Mouse (Mus musculus) kidney, postnatal 10 days (tissue): ENCODE measurements at regions not wholly inside any gene's neighbourhood (a gene's known extent, or its start where the extent isn't known, plus 50 kb on each side); places are given as distances from the start of the nearest gene placed in this dataset.
"Not testable (repeated sequence)": the region's sequence is repeated elsewhere in the genome, so short reads cannot be mapped to it uniquely, and the experiment has no call there.

Experiments
- DNase-seq: peaks from one replicate; pipeline ENCODE4 v3.0.0; 2021; ENCODE audit warnings: mixed read lengths

DNA sequence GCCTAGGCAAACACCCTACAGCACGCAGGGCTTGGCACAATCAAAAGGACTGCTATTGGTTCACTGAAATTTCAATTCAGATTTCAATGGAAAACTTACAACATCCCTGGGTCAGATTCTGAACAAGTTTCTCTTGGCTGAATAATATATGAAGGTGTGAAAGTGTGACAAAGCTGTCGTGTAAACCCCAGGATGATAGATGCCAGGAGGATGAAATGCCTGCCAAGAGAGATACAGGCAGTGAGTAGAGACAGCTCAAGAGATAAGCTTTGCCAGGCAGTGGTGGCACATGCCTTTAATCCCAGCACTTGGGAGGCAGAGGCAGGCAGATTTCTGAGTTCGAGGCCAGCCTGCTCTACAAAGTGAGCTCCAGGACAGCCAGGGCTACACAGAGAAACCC lies 159.7 kb upstream of the Oprm1 start:
- not testable (repeated sequence) for DNase-seq

- DNase-seq, result no peak
Measured at GRCm38 (mm10) chr10:6647576-6647975, 110.7 kb upstream of the Oprm1 start.

DNA sequence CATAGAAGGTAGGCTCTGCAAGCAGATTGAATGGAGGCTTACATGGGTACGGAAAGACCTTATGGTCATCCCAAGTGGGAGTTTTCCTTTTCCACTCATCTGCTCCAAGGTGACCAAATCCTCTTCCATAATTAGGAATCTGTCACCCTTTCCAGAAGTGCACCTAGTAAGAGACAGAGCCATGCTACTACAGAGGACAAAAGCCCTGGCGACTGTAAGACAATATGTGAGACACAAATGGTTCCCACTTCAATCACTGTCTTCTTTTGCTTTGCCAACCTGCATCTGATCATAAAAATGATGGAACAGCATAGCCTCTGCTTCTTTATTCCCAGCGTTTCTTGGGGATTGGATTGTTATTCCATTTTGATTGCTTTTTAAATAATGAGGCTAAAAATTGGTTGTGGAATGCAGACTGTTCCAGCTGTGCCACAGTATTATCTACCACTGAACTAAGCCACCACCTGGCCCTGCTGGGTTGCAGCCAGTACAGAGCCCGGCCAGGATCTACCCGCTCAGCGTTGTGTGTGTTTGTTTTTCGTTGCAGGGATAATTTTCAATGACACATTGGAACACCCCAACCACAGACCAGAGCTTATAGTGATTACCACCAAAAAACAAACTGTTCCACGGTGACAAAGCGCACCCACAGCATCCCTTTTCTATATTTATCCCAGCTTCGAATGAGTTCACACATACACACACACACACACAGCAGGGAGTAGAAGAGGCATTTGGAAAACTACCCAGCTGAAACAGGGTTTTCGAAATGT lies 72.8 kb upstream of the Oprm1 start:
- no peak for DNase-seq

- DNase-seq, result no peak
Measured at GRCm38 (mm10) chr10:6686081-6686474, 72.2 kb upstream of the Oprm1 start.
